Mouse (Mus musculus): Measurements from ENCODE around the gene Nrp2.
A peak's percentile ranks its signal among the peaks of the same experiment; 100 is the strongest.

The Nrp2 gene

DNA sequence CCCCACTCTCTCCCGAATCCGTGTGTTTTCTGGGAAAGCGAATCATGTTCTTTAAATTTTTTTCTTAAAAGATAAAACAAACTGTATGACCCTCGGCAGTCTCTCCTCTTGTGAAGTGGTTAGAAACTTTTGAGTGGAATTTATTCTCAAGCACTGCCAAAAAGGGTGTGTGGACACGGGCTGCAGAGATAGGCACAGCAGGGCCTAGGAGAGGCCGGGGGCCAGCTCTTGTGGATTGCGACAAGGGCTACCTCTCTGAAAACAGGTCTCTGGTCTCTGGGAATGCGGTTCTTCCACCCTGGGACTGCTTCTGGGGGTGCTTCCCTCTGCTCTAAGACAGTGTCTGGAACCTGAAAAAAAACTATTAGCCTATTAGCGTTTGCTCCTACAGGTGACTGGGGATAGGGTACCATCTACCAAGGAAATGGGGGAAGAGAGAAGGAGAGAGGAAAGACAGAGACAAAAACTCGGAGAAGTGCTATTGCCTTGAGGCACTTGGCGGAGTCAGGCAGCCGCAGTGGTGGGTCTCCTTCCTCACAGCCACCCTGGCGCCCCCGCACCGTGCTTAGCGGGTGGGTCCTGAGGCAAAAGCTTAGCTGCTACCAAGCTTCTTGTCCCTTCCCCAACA, 1.9 kb downstream of the Nrp2 start:
- DNase-seq: peak; percentile 50 to 77

- peak in 1 of 2 experiments; percentile 38 for DNase-seq
Observed at GRCm38 (mm10) chr1:62705517-62705981, 2.5 kb downstream of the Nrp2 start.

- DNase-seq: peak; percentile 70 to 77
Observed at GRCm38 (mm10) chr1:62706085-62707021, 3.3 kb downstream of the Nrp2 start.

GRCm38 (mm10) chr1:62707101-62707912, 4.2 kb downstream of the Nrp2 start:
- peak; percentile 69 to 73 for DNase-seq

DNA sequence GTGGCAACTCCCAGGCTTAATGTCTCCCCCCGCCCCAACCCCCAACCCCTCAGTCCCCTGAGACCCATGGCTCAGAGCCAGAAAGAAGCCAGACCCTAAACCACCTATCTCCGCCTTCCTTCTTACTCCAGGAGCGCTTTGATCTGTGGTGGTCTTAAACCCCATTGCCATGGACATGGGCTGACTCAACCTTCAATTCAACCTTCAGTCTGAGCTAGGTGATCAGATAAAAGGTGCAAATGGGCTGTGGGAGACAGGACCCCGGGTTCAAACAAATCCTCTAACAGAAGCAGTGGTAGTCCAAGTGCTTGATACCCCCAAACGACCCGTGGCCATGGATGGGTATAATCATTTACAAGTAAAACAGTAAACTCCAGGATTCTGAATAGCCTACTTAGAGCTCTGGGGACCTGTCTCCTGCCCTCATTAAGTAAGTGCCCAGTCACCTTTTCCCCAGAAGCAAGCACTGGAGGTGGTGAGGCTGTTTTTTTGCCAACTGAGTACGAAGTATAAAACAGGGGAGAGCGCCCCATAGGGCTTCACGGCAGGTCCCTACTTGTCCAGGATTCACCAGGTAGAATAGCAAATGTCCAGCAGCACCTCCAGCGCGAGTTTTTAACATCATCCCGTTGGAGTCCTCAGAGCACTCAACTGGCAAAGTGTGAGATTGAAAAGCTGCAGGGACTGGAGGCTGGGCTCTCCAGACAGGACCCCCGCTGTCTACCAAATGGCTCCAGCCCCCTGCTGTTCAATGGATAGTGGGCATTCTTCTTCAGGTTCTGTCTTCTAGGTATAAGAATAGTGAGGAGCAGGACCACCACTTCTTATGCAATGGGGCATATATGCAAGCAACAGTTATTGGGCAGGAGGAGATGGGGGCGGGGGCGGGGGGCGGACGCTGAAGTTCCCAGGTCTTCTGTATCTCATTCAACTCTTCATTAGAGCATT, 5.1 kb downstream of the Nrp2 start:
- no peak for DNase-seq

DNA sequence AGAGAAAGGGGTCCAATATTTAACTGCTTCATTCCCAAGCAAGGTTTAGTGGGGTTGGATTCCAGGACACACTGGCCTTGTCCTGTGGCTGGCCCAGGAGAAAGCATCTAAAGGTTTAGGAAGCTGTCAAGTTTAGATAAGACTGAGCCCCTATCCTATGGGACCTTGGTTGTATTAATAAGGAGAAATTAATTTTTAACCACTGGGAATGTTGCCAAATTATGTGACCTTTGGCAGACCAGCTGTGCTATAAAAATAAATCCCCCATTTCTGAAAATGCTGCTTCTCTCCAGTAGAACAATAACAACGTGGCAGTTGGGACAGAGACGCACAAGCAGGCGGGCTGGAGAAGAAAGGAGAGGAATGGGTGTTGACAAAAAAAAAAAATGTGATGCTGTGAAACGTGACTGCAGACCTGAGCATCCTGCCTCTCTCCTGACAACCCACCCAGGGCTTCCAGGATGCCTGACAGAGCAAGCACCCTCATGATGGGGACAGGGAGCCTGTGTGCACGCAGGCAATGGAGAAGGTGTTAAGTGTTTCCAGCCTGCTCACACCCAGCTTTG, 6.8 kb downstream of the Nrp2 start:
- no peak for DNase-seq

GRCm38 (mm10) chr1:62713021-62713676, 10.1 kb downstream of the Nrp2 start:
- DNase-seq: no peak

DNA sequence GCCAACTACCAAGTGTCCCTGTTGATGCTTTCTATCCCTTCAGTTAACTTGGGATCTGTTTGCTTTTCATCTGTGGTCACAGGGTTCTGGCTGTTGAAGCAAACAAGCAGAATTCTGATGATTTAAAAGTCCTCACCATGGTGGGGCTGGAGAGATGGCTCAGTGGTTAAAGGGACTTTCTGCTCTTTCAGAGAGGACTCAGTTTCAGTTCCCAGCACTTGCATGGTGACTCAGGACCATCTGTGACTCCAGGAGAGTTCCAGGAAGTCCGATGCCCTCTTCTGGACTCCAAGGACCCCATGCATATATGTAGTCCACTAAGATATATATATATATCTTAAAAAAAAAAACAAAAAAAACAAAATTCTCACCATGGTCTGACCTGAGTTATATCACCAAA, 11.9 kb downstream of the Nrp2 start:
- no peak for DNase-seq

DNA sequence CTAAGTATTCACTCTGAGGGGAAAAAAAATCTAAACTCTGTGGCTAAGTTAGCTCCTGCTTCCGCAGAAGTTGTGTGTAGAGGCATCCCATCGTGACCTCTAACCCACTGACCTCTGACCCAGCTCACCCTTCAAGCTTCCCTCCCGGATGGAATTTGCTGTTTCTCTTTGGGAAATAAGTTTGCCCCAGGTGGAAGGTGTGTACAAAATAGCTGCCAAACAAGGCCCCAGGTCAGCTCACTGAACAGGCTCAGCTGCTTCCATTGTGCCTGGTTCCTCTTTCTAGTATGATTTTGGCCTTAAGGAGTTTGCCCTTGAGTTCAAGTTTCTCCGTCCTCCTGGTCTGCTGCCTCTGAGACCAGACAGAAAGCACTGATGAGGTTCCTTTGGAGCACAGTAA, 12.6 kb downstream of the Nrp2 start:
- no peak for DNase-seq

- DNase-seq: no peak
Observed at GRCm38 (mm10) chr1:62716836-62717478, 13.9 kb downstream of the Nrp2 start.

DNA sequence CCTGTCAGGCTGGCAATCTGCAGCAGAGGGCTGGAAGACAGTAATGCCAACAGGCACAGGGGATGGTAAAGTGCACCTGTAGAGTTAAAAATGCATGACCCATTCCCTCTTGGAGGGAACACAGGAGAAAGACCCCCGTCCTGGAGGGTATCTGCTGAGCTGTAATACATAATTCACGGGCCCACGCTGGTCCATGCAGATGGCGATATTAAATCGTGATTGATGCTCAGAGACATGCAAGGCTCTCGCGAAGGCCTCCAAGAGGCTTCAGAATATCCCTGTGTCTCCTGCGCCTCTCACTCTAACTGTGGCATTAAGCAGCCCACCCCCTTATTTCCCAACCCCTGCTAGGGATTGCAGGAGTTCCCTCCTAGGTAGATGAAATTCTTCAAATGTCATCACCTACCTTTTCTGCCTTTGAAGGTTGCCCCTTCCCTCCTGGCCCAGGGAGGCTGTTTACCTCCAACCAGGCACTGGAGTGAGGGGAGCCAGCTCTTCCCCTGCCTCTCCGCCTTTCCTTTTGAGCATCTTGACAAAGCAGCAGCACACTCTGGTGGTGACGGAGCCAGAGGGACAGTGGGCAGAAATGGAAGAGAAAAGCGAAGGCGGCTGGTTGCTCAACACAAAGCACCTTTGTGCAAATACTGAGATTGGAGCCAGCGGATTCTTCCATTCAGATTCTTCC, 14.6 kb downstream of the Nrp2 start:
- DNase-seq: no peak

DNA sequence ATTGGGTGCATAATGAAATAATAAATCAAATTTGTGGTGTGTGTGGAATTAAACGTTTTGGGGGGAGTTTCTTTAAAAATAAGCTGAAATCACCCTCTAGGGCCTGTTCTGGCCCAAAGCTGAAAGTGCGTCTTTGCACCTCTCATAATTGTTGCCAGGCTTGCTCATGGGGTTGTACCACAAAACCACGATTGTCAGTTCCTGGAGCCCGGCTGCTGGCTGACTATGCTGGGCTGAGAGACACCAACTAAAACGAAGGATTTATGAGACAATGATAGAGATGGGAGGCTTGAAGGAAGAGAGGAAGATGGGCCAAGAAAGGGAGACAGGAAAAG, 15.1 kb downstream of the Nrp2 start:
- DNase-seq: no peak

DNA sequence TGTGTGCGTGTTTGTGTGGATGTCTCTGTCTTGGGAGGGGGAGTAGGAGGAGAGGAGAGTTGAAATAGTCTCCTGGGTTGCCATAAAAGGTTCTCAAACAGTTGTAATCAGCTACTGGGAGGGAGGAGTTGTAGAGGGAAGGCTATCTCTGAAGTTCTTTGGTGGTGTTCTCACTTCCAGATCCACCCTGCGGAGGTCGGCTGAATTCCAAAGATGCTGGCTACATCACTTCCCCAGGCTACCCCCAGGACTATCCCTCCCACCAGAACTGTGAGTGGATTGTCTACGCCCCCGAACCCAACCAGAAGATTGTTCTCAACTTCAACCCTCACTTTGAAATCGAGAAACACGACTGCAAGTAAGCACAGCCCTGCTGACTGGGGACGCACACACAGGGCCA, 15.7 kb downstream of the Nrp2 start:
- no peak for DNase-seq

DNA sequence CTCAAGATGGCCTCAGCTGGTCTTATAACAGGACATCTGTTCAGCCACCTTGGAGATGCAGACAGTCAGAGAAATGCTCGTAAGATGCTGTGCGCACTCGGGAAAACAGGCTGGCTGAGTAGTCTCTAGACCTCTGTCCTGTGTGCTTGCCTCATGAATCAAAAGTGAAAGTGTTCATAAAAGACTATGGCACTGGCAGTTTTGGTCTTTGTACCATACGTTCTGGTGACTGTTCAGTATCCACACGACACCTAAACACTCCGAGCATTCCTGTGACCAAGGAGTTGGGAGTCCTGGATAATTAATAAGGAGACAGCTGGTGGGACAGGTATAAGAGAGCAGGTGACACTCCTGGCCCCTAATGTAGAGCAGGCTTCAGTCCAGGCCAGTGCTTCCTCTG, 16.7 kb downstream of the Nrp2 start:
- no peak for DNase-seq

DNA sequence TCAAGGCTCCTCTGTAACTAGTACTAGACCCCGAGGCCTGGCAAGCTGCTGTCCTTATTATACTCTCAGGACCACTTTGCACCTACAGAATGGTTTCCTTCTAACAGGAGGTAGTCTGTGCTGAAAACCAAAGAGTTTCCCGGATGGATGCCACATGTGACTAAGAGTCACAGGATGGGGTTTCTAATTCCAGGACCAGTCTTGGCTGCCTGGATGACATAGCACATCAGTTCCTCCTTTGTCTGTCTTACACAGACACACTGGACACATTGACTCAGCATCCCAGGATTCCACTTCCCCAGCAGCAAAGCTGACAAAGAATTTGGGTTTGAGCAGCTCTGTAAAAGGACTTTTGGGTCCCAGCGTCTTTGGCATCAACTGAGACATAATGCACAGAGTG, 17.1 kb downstream of the Nrp2 start:
- no peak for DNase-seq

DNA sequence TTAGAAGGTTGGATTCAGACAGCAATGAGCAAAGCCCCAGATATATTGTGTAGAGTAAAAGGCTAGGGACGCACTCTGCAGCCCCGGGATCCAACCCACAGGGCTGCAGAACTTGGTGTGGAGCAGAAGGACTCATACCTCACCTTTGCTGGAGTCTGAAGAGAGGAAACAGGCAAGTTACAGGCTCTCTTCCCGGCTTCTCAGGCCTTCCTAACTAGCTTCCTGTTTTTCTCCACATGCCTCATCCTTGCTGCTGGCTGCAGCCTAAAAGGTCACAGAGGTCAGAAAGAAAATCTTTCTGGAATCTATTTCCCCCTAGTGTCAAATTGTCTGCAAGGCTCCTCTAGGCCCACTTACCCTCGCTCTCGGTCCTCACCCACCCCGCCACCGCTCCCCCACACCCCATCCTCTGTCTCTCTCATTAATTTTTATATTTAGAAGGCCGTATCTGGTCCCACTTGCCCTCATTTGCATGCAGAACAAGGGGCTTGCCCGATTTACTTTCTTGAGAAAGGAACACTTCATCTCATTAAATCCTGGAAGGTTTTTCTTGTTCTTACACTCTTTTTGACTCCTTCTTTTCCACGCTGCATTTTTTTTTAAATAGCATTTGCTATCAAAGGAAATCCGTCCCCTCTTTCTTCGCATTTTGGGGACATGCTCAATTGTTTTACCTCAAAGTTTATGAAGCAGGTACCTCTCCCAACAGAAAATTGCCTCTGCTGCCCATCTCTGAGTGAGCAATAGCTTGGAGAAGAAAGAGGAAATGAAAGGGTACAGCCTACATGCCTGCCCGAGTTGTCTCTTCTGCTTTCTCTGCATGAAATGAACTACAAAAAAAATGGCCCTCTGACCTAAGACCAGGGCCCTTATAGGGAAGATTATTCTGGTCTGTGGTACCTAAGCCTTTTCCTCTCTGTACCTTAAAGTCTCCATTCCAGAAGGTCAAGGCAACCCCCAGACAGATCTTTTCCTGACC, 17.9 kb downstream of the Nrp2 start:
- DNase-seq: no peak

GRCm38 (mm10) chr1:62721706-62722187, 18.7 kb downstream of the Nrp2 start:
- DNase-seq: no peak

GRCm38 (mm10) chr1:62722526-62722925, 19.4 kb downstream of the Nrp2 start:
- DNase-seq: no peak

- DNase-seq: no peak
Observed at GRCm38 (mm10) chr1:62723891-62724290, 20.8 kb downstream of the Nrp2 start.
